Mouse (Mus musculus) small intestine, adult 2 months (tissue): Measurements from ENCODE around the gene Cdca3. TPM values are rescaled to one million over a fixed set of nuclear protein-coding genes. Genes with fewer than 3 reads are reported as not detected.

ENCODE experiments used
- H3K27ac ChIP-seq: fragments of 200-500 bp; 2 replicates; pipeline ENCODE4 v1.5.1; 2012; ENCODE audit warnings: low read depth, low read length, control low read depth, inconsistent platforms; ENCODE audit not compliant: insufficient read depth
- H3K27me3 ChIP-seq: fragments of 200-500 bp; 2 replicates; pipeline ENCODE4 v1.6.1; 2012; ENCODE audit warnings: mild to moderate bottlenecking, moderate library complexity, low read length, inconsistent platforms; ENCODE audit not compliant: control insufficient read depth, insufficient read depth
- H3K36me3 ChIP-seq: fragments of 200-500 bp; 2 replicates; pipeline ENCODE4 v1.6.1; 2012; ENCODE audit warnings: mild to moderate bottlenecking, low read length, control low read depth, inconsistent platforms; ENCODE audit not compliant: control insufficient read depth, insufficient read depth
- H3K4me1 ChIP-seq: fragments of 200-500 bp; 2 replicates; pipeline ENCODE4 v1.6.1; 2012; ENCODE audit warnings: low read length, inconsistent platforms, mixed read lengths; ENCODE audit not compliant: control insufficient read depth, insufficient read depth, insufficient read length
- H3K4me3 ChIP-seq: fragments of 200-500 bp; 2 replicates; pipeline ENCODE4 v1.5.1; 2012; ENCODE audit warnings: low read depth, mild to moderate bottlenecking, control low read depth, inconsistent platforms, low read length, moderate library complexity
- CTCF ChIP-seq: fragments of 200-500 bp; IDR thresholded peaks from 2 replicates; pipeline ENCODE4 v1.5.1; 2012; ENCODE audit warnings: low read depth, mild to moderate bottlenecking, control low read depth, inconsistent platforms, low read length, moderate library complexity, mixed read lengths; ENCODE audit not compliant: insufficient replicate concordance, insufficient read length; ENCODE audit errors: extremely low read depth
- POLR2A ChIP-seq: fragments of 200-500 bp; IDR thresholded peaks from 2 replicates; pipeline ENCODE4 v1.6.1; 2012; ENCODE audit warnings: low read depth, mild to moderate bottlenecking, control low read depth, inconsistent platforms, low read length, moderate library complexity
- WGBS: fragments of 180-500 bp; shearing (Covaris S2); methylation state at CpG from one replicate; pipeline ENCODE4 v1.1.7; 2018; 5-methylcytosine and 5-hydroxymethylcytosine counted together
- polyA plus RNA-seq: library from polyadenylated mRNA; depleted of rRNA; stranded (reverse); fragments of >200 nt; gene quantifications from 2 replicates; pipeline ENCODE4 v1.2.3, GENCODE M21; 2012; rRNA removed

The Cdca3 gene
- polyA plus RNA-seq, 1 experiment, result 52.9 TPM

DNA sequence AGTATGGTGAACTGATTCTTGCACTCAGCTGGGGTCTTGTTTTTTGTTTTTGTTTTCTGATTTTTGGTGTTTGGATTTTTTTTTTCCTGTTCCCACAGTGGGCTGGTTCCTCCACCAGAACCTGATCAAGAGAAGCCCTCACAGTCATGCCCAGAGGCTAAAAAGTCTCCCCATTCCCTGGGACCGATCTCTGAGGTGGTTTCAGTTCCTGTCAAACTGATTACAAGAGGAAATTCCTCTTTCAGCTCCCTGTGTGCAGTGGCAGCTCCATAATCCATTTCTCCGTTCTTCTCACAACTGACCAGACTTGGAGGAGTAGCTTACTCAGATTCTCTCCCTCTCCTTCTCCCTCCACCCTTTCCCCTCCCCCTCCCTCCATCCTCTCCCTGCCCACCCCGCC is 45.0 kb downstream of the Cdca3 start:
- no peaks in the 10 kb centered on the region for H3K27me3 ChIP-seq
- H3K4me3 ChIP-seq, result no peak overlapping the region
- H3K4me1 ChIP-seq, result no peaks in the 10 kb centered on the region
- TF ChIP-seq CTCF (no peak), POLR2A (no peak)
- H3K27ac ChIP-seq, result no peak overlapping the region
- no peaks in the 10 kb centered on the region for H3K36me3 ChIP-seq
- 48% methylated on average over 2 of the region's 3 CpGs for WGBS

GRCm38 (mm10) chr6:124879390-124879789 is 50.0 kb downstream of the Cdca3 start:
- H3K27ac ChIP-seq, result no peak overlapping the region
- H3K4me1 ChIP-seq, result no peaks in the 10 kb centered on the region
- no peak overlapping the region for H3K4me3 ChIP-seq
- no peaks in the 10 kb centered on the region for H3K36me3 ChIP-seq
- no peak for TF ChIP-seq CTCF
- no peak for TF ChIP-seq POLR2A
- 67% methylated on average over 6 of the region's 6 CpGs for WGBS
- H3K27me3 ChIP-seq, result no peaks in the 10 kb centered on the region

- TF ChIP-seq CTCF, result no peak
- TF ChIP-seq POLR2A, result no peak
- WGBS, result 67% methylated on average over 9 of the region's 9 CpGs
- H3K27me3 ChIP-seq, result no peaks in the 10 kb centered on the region
- no peak overlapping the region for H3K4me3 ChIP-seq
- H3K4me1 ChIP-seq, result no peaks in the 10 kb centered on the region
- no peaks in the 10 kb centered on the region for H3K36me3 ChIP-seq
- H3K27ac ChIP-seq, result no peak overlapping the region
Measured at GRCm38 (mm10) chr6:124881821-124882220, 52.5 kb downstream of the Cdca3 start.

Other genes with a start within 250 kb of the Cdca3 start
- gene C1s2, start 193.5 kb upstream of the Cdca3 start, polyA plus RNA-seq, result not detected in 2 replicates
- 127 and 323 TPM in 2 replicates for gene Lpcat3, start 166.5 kb upstream of the Cdca3 start, polyA plus RNA-seq
- 26.8 and 34.9 TPM in 2 replicates for gene Emg1, start 117.4 kb upstream of the Cdca3 start, polyA plus RNA-seq
- gene Phb2, start 117.2 kb upstream of the Cdca3 start, polyA plus RNA-seq, result 87.7 and 122 TPM in 2 replicates
- 23.0 and 41.0 TPM in 2 replicates for gene Ptpn6, start 90.8 kb upstream of the Cdca3 start, polyA plus RNA-seq
- gene Grcc10, start 88.2 kb upstream of the Cdca3 start, polyA plus RNA-seq, result 80.4 and 143 TPM in 2 replicates
- not detected in 2 replicates for gene Gm45234, start 73.5 kb upstream of the Cdca3 start, polyA plus RNA-seq
- 42.8 and 92.6 TPM in 2 replicates for gene Atn1, start 73.0 kb upstream of the Cdca3 start, polyA plus RNA-seq
- gene Eno2, start 59.9 kb upstream of the Cdca3 start, polyA plus RNA-seq, result 1.3 and 1.7 TPM in 2 replicates
- gene Lrrc23, start 49.8 kb upstream of the Cdca3 start, polyA plus RNA-seq, result 0.14 and 0.41 TPM in 2 replicates
- gene Spsb2, start 20.9 kb upstream of the Cdca3 start, polyA plus RNA-seq, result 16.6 and 38.8 TPM in 2 replicates
- gene Tpi1, start 15.3 kb upstream of the Cdca3 start, polyA plus RNA-seq, result 420 and 801 TPM in 2 replicates
- 26.7 and 53.0 TPM in 2 replicates for gene Usp5, start 63 bp upstream of the Cdca3 start, polyA plus RNA-seq
- 0.05 and 0.19 TPM in 2 replicates for gene Gnb3, start 10.7 kb downstream of the Cdca3 start, polyA plus RNA-seq
- gene P3h3, start 28.2 kb downstream of the Cdca3 start, polyA plus RNA-seq, result 8.1 and 8.7 TPM in 2 replicates
- gene Gpr162, start 34.4 kb downstream of the Cdca3 start, polyA plus RNA-seq, result 1.2 and 1.7 TPM in 2 replicates
- 3.7 and 5.8 TPM in 2 replicates for gene Cd4, start 58.7 kb downstream of the Cdca3 start, polyA plus RNA-seq
- 4.5 and 7.0 TPM in 2 replicates for gene Lag3, start 82.2 kb downstream of the Cdca3 start, polyA plus RNA-seq
- gene Ptms, start 90.6 kb downstream of the Cdca3 start, polyA plus RNA-seq, result 683 and 1,784 TPM in 2 replicates
- gene Mlf2, start 101.8 kb downstream of the Cdca3 start, polyA plus RNA-seq, result 212 and 412 TPM in 2 replicates
- gene Cops7a, start 136.0 kb downstream of the Cdca3 start, polyA plus RNA-seq, result 82.6 and 131 TPM in 2 replicates
- 2.8 and 5.0 TPM in 2 replicates for gene Pianp, start 167.1 kb downstream of the Cdca3 start, polyA plus RNA-seq
- gene Zfp384, start 179.6 kb downstream of the Cdca3 start, polyA plus RNA-seq, result 28.6 and 57.0 TPM in 2 replicates
- 14.2 and 32.7 TPM in 2 replicates for gene Ing4, start 210.2 kb downstream of the Cdca3 start, polyA plus RNA-seq
- gene Acrbp, start 220.1 kb downstream of the Cdca3 start, polyA plus RNA-seq, result 7.5 and 18.2 TPM in 2 replicates
- gene Lpar5, start 238.4 kb downstream of the Cdca3 start, polyA plus RNA-seq, result 133 and 223 TPM in 2 replicates